Mouse (Mus musculus) erythroblast, embryonic 14.5 days (primary cell): ENCODE data around the gene Rad23a.

Source experiments
- GATA1 ChIP-seq: IDR thresholded peaks from 2 replicates; pipeline ENCODE4 v1.6.1; 2012; ENCODE audit warnings: low read length, inconsistent platforms, mixed read lengths
- TAL1 ChIP-seq: IDR thresholded peaks from 3 replicates; pipeline ENCODE4 v1.6.1; 2012; ENCODE audit warnings: low read length, inconsistent platforms, mixed read lengths

DNA sequence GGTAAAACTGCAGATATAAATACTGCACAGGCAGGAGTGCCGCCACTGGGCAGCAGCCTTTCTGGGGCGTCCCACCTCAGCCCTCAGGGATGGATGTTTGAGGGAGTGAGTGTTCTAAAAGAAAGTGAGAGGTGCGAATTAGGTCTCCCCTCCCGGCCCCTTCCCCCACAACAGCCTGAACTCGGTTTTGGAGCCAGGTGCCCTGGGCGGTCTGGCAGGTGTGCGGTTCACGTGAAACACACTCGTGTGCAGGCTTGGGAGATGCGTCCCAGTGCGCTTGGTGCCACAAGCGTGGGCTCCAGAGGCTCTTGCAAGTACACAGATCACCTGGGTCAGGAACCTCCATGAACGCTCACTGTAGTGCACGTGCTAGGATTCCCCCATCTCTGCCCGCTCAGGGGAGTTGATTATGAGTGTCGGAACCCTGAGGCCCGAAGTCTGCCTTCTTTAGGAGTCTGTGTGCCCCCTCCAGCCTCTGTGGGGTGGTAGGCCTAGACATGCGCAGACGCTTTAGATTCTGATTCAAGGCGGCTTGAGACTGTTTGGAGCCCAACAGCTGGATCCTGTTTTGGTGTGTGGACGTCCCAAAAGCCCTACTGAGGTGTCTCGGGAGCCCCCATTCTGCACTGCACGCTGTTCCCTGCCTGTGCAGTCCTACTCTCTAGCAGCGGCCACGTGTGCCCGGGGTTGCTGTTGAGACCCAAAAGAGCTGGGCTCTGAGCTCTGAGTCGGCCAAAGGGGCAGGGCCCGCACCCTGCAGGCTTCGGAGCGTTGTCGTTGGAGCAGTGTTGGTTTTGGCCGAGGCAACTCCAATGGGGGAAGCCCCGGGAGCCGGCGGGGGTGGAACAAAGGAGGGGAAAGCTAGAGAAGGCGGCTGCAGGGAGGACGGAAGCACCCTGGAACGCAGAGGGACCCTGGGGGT, 54.4 kb downstream of the Rad23a start:
- TF ChIP-seq GATA1 (no peak), TAL1 (no peak)
